Mouse (Mus musculus): ENCODE data around the gene Rbms3. TPM values are rescaled to one million over a fixed set of nuclear protein-coding genes. Genes with fewer than 3 reads are reported as not detected.

The Rbms3 gene
- polyA plus RNA-seq, 1 experiment from 2014 or later = 41.2 TPM

GRCm38 (mm10) chr9:116943902-116944301 is 685.8 kb downstream of the Rbms3 start:
- H3K36me3 ChIP-seq (ENCODE audit: control insufficient read depth, insufficient read depth, low read length) = no peaks in the 10 kb centered on the region
- H3K4me1 ChIP-seq (ENCODE audit: control insufficient read depth, insufficient read depth, low read length) = no peaks in the 10 kb centered on the region
- H3K27ac ChIP-seq (ENCODE audit: low read depth, low read length) = no peak overlapping the region
- H3K27me3 ChIP-seq (ENCODE audit: control insufficient read depth, insufficient read depth, low read length) = no peaks in the 10 kb centered on the region
- H3K4me2 ChIP-seq = no peak overlapping the region
- no peaks in the 10 kb centered on the region for H3K9me3 ChIP-seq (replicated peaks; ENCODE audit: control insufficient read depth, low read length)
- 81% methylated on average over 15 of the region's 15 CpGs for WGBS (ENCODE audit: insufficient replicate concordance)
- H3K4me3 ChIP-seq (ENCODE audit: low read depth, low read length) = no peak overlapping the region
- H3K9ac ChIP-seq (ENCODE audit: low read depth, low read length) = no peak overlapping the region
- ATAC-seq (replicated peaks; ENCODE audit: insufficient number of reproducible peaks, low FRiP score, low TSS enrichment) = no peak

DNA sequence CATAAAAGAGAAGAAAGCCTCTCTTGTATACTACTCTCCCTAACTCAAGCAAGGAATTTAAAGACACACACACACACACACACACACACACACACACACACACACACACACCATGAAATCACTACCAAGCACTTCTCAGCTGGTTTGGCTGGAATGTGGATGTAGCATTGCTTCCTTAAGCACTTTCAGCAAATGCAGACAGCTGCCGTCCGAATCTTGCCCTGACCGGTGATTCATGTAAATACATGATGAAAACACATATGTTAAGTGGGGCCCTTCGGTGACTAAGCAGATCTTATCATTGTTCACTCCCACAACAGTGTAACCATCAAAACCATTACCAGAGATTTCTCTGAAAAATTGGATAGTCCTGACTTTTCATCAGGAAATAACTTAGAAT is 688.6 kb downstream of the Rbms3 start:
- H3K27me3 ChIP-seq (ENCODE audit: control insufficient read depth, insufficient read depth, low read length) = no peaks in the 10 kb centered on the region
- no peaks in the 10 kb centered on the region for H3K4me1 ChIP-seq (ENCODE audit: control insufficient read depth, insufficient read depth, low read length)
- WGBS (ENCODE audit: insufficient replicate concordance) = 73% methylated on average over 4 of the region's 4 CpGs
- no peaks in the 10 kb centered on the region for H3K9me3 ChIP-seq (replicated peaks; ENCODE audit: control insufficient read depth, low read length)
- no peak overlapping the region for H3K4me3 ChIP-seq (ENCODE audit: low read depth, low read length)
- ATAC-seq (replicated peaks; ENCODE audit: insufficient number of reproducible peaks, low FRiP score, low TSS enrichment) = no peak
- no peak overlapping the region for H3K27ac ChIP-seq (ENCODE audit: low read depth, low read length)
- H3K9ac ChIP-seq (ENCODE audit: low read depth, low read length) = no peak overlapping the region
- no peak overlapping the region for H3K4me2 ChIP-seq
- H3K36me3 ChIP-seq (ENCODE audit: control insufficient read depth, insufficient read depth, low read length) = no peaks in the 10 kb centered on the region

GRCm38 (mm10) chr9:116940693-116941092 is 689.0 kb downstream of the Rbms3 start:
- Histone ChIP-seq H3K4me3 (ENCODE audit: low read depth, low read length) (no peak overlapping the region), H3K36me3 (ENCODE audit: control insufficient read depth, insufficient read depth, low read length) (no peaks in the 10 kb centered on the region)
- 77% methylated on average over 8 of the region's 8 CpGs for WGBS (ENCODE audit: insufficient replicate concordance)

GRCm38 (mm10) chr9:116928338-116928737 is 701.4 kb downstream of the Rbms3 start:
- ATAC-seq (replicated peaks; ENCODE audit: insufficient number of reproducible peaks, low FRiP score, low TSS enrichment) = no peak

More at GRCm38 (mm10) chr9:116940693-116941092, 689.0 kb downstream of the Rbms3 start:
- no peaks in the 10 kb centered on the region for H3K4me1 ChIP-seq (ENCODE audit: control insufficient read depth, insufficient read depth, low read length)
- H3K9ac ChIP-seq (ENCODE audit: low read depth, low read length) = no peak overlapping the region
- H3K4me2 ChIP-seq = no peak overlapping the region
- no peaks in the 10 kb centered on the region for H3K27me3 ChIP-seq (ENCODE audit: control insufficient read depth, insufficient read depth, low read length)
- H3K27ac ChIP-seq (ENCODE audit: low read depth, low read length) = no peak overlapping the region
- ATAC-seq (replicated peaks; ENCODE audit: insufficient number of reproducible peaks, low FRiP score, low TSS enrichment) = no peak
- H3K9me3 ChIP-seq (replicated peaks; ENCODE audit: control insufficient read depth, low read length) = no peaks in the 10 kb centered on the region

GRCm38 (mm10) chr9:116923151-116923550 is 706.6 kb downstream of the Rbms3 start:
- WGBS (ENCODE audit: insufficient replicate concordance) = 85% methylated on average over 8 of the region's 8 CpGs
- no peak overlapping the region for H3K4me2 ChIP-seq
- no peak overlapping the region for H3K27ac ChIP-seq (ENCODE audit: low read depth, low read length)
- H3K9me3 ChIP-seq (replicated peaks; ENCODE audit: control insufficient read depth, low read length) = no peaks in the 10 kb centered on the region
- H3K9ac ChIP-seq (ENCODE audit: low read depth, low read length) = no peak overlapping the region
- H3K27me3 ChIP-seq (ENCODE audit: control insufficient read depth, insufficient read depth, low read length) = no peaks in the 10 kb centered on the region
- H3K4me3 ChIP-seq (ENCODE audit: low read depth, low read length) = no peak overlapping the region
- no peaks in the 10 kb centered on the region for H3K36me3 ChIP-seq (ENCODE audit: control insufficient read depth, insufficient read depth, low read length)
- ATAC-seq (replicated peaks; ENCODE audit: insufficient number of reproducible peaks, low FRiP score, low TSS enrichment) = no peak
- no peaks in the 10 kb centered on the region for H3K4me1 ChIP-seq (ENCODE audit: control insufficient read depth, insufficient read depth, low read length)

More at GRCm38 (mm10) chr9:116928338-116928737, 701.4 kb downstream of the Rbms3 start:
- H3K9me3 ChIP-seq (replicated peaks; ENCODE audit: control insufficient read depth, low read length) = no peaks in the 10 kb centered on the region
- H3K9ac ChIP-seq (ENCODE audit: low read depth, low read length) = no peak overlapping the region
- 70% methylated on average over 10 of the region's 10 CpGs for WGBS (ENCODE audit: insufficient replicate concordance)
- no peaks in the 10 kb centered on the region for H3K27me3 ChIP-seq (ENCODE audit: control insufficient read depth, insufficient read depth, low read length)
- H3K4me2 ChIP-seq = no peak overlapping the region
- no peak overlapping the region for H3K27ac ChIP-seq (ENCODE audit: low read depth, low read length)
- H3K4me3 ChIP-seq (ENCODE audit: low read depth, low read length) = no peak overlapping the region
- no peaks in the 10 kb centered on the region for H3K36me3 ChIP-seq (ENCODE audit: control insufficient read depth, insufficient read depth, low read length)
- H3K4me1 ChIP-seq (ENCODE audit: control insufficient read depth, insufficient read depth, low read length) = no peaks in the 10 kb centered on the region

GRCm38 (mm10) chr9:116922561-116922960 is 707.2 kb downstream of the Rbms3 start:
- no peak overlapping the region for H3K9ac ChIP-seq (ENCODE audit: low read depth, low read length)
- no peaks in the 10 kb centered on the region for H3K4me1 ChIP-seq (ENCODE audit: control insufficient read depth, insufficient read depth, low read length)
- no peaks in the 10 kb centered on the region for H3K27me3 ChIP-seq (ENCODE audit: control insufficient read depth, insufficient read depth, low read length)
- no peak overlapping the region for H3K27ac ChIP-seq (ENCODE audit: low read depth, low read length)
- H3K4me3 ChIP-seq (ENCODE audit: low read depth, low read length) = no peak overlapping the region
- no peaks in the 10 kb centered on the region for H3K36me3 ChIP-seq (ENCODE audit: control insufficient read depth, insufficient read depth, low read length)
- H3K4me2 ChIP-seq = no peak overlapping the region
- H3K9me3 ChIP-seq (replicated peaks; ENCODE audit: control insufficient read depth, low read length) = no peaks in the 10 kb centered on the region
- 66% methylated on average over 3 of the region's 3 CpGs for WGBS (ENCODE audit: insufficient replicate concordance)
- ATAC-seq (replicated peaks; ENCODE audit: insufficient number of reproducible peaks, low FRiP score, low TSS enrichment) = no peak

- Histone ChIP-seq H3K4me3 (ENCODE audit: low read depth, low read length) (no peak overlapping the region), H3K9ac (ENCODE audit: low read depth, low read length) (no peak overlapping the region), H3K4me2 (no peak overlapping the region), H3K4me1 (ENCODE audit: control insufficient read depth, insufficient read depth, low read length) (no peaks in the 10 kb centered on the region), H3K36me3 (ENCODE audit: control insufficient read depth, insufficient read depth, low read length) (no peaks in the 10 kb centered on the region), H3K27me3 (ENCODE audit: control insufficient read depth, insufficient read depth, low read length) (no peaks in the 10 kb centered on the region), H3K9me3 (replicated peaks; ENCODE audit: control insufficient read depth, low read length) (no peaks in the 10 kb centered on the region), H3K27ac (ENCODE audit: low read depth, low read length) (no peak overlapping the region)
- WGBS (ENCODE audit: insufficient replicate concordance) = 66% methylated on average over 12 of the region's 12 CpGs
- no peak for ATAC-seq (replicated peaks; ENCODE audit: insufficient number of reproducible peaks, low FRiP score, low TSS enrichment)
Measured at GRCm38 (mm10) chr9:116919441-116920019, 710.2 kb downstream of the Rbms3 start.

- no peak for ATAC-seq (replicated peaks; ENCODE audit: insufficient number of reproducible peaks, low FRiP score, low TSS enrichment)
- Histone ChIP-seq H3K27me3 (ENCODE audit: control insufficient read depth, insufficient read depth, low read length) (no peaks in the 10 kb centered on the region), H3K9ac (ENCODE audit: low read depth, low read length) (no peak overlapping the region), H3K27ac (ENCODE audit: low read depth, low read length) (no peak overlapping the region), H3K36me3 (ENCODE audit: control insufficient read depth, insufficient read depth, low read length) (no peaks in the 10 kb centered on the region), H3K4me1 (ENCODE audit: control insufficient read depth, insufficient read depth, low read length) (0 out of 2 replicates have a peak, but pooled peaks cover 7% of the 10 kb centered on the region), H3K4me2 (no peak overlapping the region), H3K4me3 (ENCODE audit: low read depth, low read length) (no peak overlapping the region), H3K9me3 (replicated peaks; ENCODE audit: control insufficient read depth, low read length) (no peaks in the 10 kb centered on the region)
- 27% methylated on average over 3 of the region's 3 CpGs for WGBS (ENCODE audit: insufficient replicate concordance)
Measured at GRCm38 (mm10) chr9:116912493-116912847, 717.2 kb downstream of the Rbms3 start.

GRCm38 (mm10) chr9:116911781-116912492 is 717.8 kb downstream of the Rbms3 start:
- WGBS (ENCODE audit: insufficient replicate concordance) = 30% methylated on average over 2 of the region's 2 CpGs
- no peak for ATAC-seq (replicated peaks; ENCODE audit: insufficient number of reproducible peaks, low FRiP score, low TSS enrichment)

More at GRCm38 (mm10) chr9:116911781-116912492, 717.8 kb downstream of the Rbms3 start:
- Histone ChIP-seq H3K36me3 (ENCODE audit: control insufficient read depth, insufficient read depth, low read length) (no peaks in the 10 kb centered on the region), H3K4me1 (ENCODE audit: control insufficient read depth, insufficient read depth, low read length) (0 out of 2 replicates have a peak, but pooled peaks cover 7% of the 10 kb centered on the region), H3K4me2 (no peak overlapping the region), H3K9ac (ENCODE audit: low read depth, low read length) (no peak overlapping the region), H3K27me3 (ENCODE audit: control insufficient read depth, insufficient read depth, low read length) (no peaks in the 10 kb centered on the region), H3K9me3 (replicated peaks; ENCODE audit: control insufficient read depth, low read length) (no peaks in the 10 kb centered on the region), H3K27ac (ENCODE audit: low read depth, low read length) (no peak overlapping the region), H3K4me3 (ENCODE audit: low read depth, low read length) (no peak overlapping the region)

Measured in heart, embryonic 11.5 days (tissue).